ENCODE assay signal across 18 mouse cellular contexts in the genomic region with DNA sequence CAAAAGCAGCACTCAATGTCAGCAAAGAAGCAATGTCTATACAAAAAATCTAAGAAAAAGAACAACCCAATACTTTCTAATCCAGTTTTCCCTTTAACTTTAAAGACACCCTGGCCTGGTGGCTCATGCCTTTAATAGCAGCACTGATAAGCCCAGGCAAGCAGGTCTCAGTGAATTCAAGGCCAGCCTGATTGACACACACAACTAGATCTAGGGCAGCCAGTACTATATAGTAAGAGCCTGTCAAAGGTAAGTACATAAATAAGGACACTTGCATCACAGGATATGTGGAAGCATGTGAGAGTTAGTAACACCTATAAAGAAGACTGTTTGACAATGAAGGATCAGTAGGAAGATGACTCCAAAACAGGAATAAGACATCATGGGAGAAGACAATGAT. TPM values are rescaled to one million over a fixed set of nuclear protein-coding genes. Genes with fewer than 3 reads are reported as not detected.
DNase-seq lines count a peak whose midpoint lies in the region; ATAC-seq lines count a peak whose summit lies in the region.
"Had no signal": no experiment of that assay in that cellular context is flagged by ENCODE, and none has a peak within 500 bp of the region (broad histone marks: within the 10 kb centered on the region; RNA-seq: fewer than 3 reads in every experiment).

No protein-coding gene starts in this region.

- no peak overlapping the region for H3K4me3 ChIP-seq in heart, embryonic 10.5 days
- no peak overlapping the region for H3K4me3 ChIP-seq in heart, embryonic 15.5 days
- H3K4me3 ChIP-seq: embryonic facial prominence, embryonic 13.5 days; forebrain, embryonic 13.5 days; hindbrain, embryonic 15.5 days had no signal

- DNase-seq in heart, embryonic 10.5 days (ENCODE audit: low spot score) = no peak
- no peak for DNase-seq in heart, postnatal 36 days
- DNase-seq in heart, postnatal 10 days = no peak
- DNase-seq: adrenal gland, postnatal 10 days; cerebellum, adult 18-20 months; cerebellum, adult 9-11 months; cerebellum, postnatal 36 days; forebrain, postnatal 0 days; gastrocnemius, postnatal 14 days had no signal

- ATAC-seq in heart, embryonic 15.5 days (replicated peaks; ENCODE audit: insufficient number of reproducible peaks, insufficient read depth, low FRiP score, low read depth) = no peak
- ATAC-seq in megakaryocyte progenitor cell, adult 5-6 weeks (replicated peaks; ENCODE audit: poor library complexity) = 0 out of 2 replicates have a peak, but pooled peaks have one; percentile 20
- ATAC-seq in megakaryocyte-erythroid progenitor cell, adult 5-6 weeks (replicated peaks; ENCODE audit: low FRiP score, low TSS enrichment, poor library complexity, severe bottlenecking) = peak; percentile 22; the same call in 1 of the 2 replicates
- ATAC-seq: forebrain, embryonic 13.5 days; forebrain, postnatal 0 days; intestine, embryonic 16.5 days had no signal

- no peaks in the 10 kb centered on the region for H3K27me3 ChIP-seq in heart, embryonic 10.5 days (ENCODE audit: insufficient read depth, poor library complexity, severe bottlenecking)
- no peaks in the 10 kb centered on the region for H3K27me3 ChIP-seq in heart, embryonic 15.5 days
- H3K27me3 ChIP-seq: embryonic facial prominence, embryonic 13.5 days; forebrain, embryonic 13.5 days; hindbrain, embryonic 15.5 days had no signal

- H3K9me3 ChIP-seq in heart, embryonic 10.5 days = no peaks in the 10 kb centered on the region
- H3K9me3 ChIP-seq in heart, embryonic 15.5 days (replicated peaks) = no peaks in the 10 kb centered on the region
- H3K9me3 ChIP-seq: embryonic facial prominence, embryonic 13.5 days; forebrain, embryonic 13.5 days; hindbrain, embryonic 15.5 days had no signal

- H3K36me3 ChIP-seq in heart, embryonic 10.5 days = no peaks in the 10 kb centered on the region
- H3K36me3 ChIP-seq in heart, embryonic 15.5 days = no peaks in the 10 kb centered on the region
- H3K36me3 ChIP-seq: embryonic facial prominence, embryonic 13.5 days; hindbrain, embryonic 15.5 days had no signal

- intact Hi-C loops in heart, postnatal 36 days (cut with DNase I) = no loop called here
- intact Hi-C loops in heart, postnatal 10 days (cut with DNase I) = no loop called here

- no peak overlapping the region for H3K4me2 ChIP-seq in heart, embryonic 15.5 days
- H3K4me2 ChIP-seq: embryonic facial prominence, embryonic 13.5 days; forebrain, embryonic 13.5 days; hindbrain, embryonic 15.5 days had no signal

- no peak overlapping the region for H3K9ac ChIP-seq in heart, embryonic 15.5 days
- H3K9ac ChIP-seq: embryonic facial prominence, embryonic 13.5 days; forebrain, embryonic 13.5 days; forebrain, postnatal 0 days; hindbrain, embryonic 15.5 days had no signal

- H3K4me1 ChIP-seq in heart, embryonic 10.5 days = peaks cover 41% of the 10 kb centered on the region
- peaks cover 27% of the 10 kb centered on the region for H3K4me1 ChIP-seq in heart, embryonic 15.5 days (replicated peaks)
- H3K4me1 ChIP-seq: forebrain, embryonic 13.5 days; hindbrain, embryonic 15.5 days had no signal

- H3K27ac ChIP-seq in heart, embryonic 10.5 days = peak overlapping the region; percentile 3; the same call in 1 of the 2 replicates
- H3K27ac ChIP-seq in heart, embryonic 15.5 days = 0 out of 2 replicates have a peak overlapping the region, but pooled peaks have one; percentile 16
- H3K27ac ChIP-seq: embryonic facial prominence, embryonic 13.5 days; forebrain, embryonic 13.5 days; hindbrain, embryonic 15.5 days had no signal

RNA-seq across cellular contexts. Expression of a gene that starts 32.0 kb away (rescaled TPM):
- polyA plus RNA-seq in heart, embryonic 10.5 days (2016; fragmentation: Nextera tagmentation; extraction: Ambion mirVana) = 0.15 TPM in 1 of 2 replicates, not detected in the other
- under 1 TPM; 0.33 to 0.35 TPM for total RNA-seq in heart, postnatal 36 days (2021)
- polyA plus RNA-seq in heart, embryonic 15.5 days (2015; fragmentation: Nextera tagmentation; extraction: Ambion mirVana) = not detected in 2 replicates
- under 1 TPM in 1 of 2 experiments, not detected in 1; 0.40 TPM for total RNA-seq in heart, postnatal 10 days (2021)
- not detected in 2 replicates for total RNA-seq in megakaryocyte progenitor cell, adult 5-6 weeks (2015)
- total RNA-seq in megakaryocyte progenitor cell, adult 5-6 weeks (2017) = not detected in 2 replicates
- total RNA-seq in megakaryocyte-erythroid progenitor cell, adult 5-6 weeks (2014; fragmentation: Nextera tagmentation) = not detected in 2 replicates
- total RNA-seq in megakaryocyte-erythroid progenitor cell, adult 5-6 weeks (2017) = not detected in 2 replicates
- total RNA-seq: ES-E14 had no signal
- polyA plus RNA-seq: heart, embryonic 14.5 days had no signal

RNA-seq across cellular contexts. Expression of a gene that starts 50.2 kb away (rescaled TPM):
- 353 and 387 TPM in 2 replicates for polyA plus RNA-seq in heart, embryonic 10.5 days (2016; fragmentation: Nextera tagmentation; extraction: Ambion mirVana)
- total RNA-seq in heart, postnatal 36 days (2021) = 100 to 1,000 TPM in 1 of 2 experiments, 10 to 100 TPM in 1; 81.3 to 164 TPM
- polyA plus RNA-seq in heart, embryonic 15.5 days (2015; fragmentation: Nextera tagmentation; extraction: Ambion mirVana) = 247 and 267 TPM in 2 replicates
- total RNA-seq in heart, postnatal 10 days (2021) = 100 to 1,000 TPM; 204 to 226 TPM
- total RNA-seq in megakaryocyte progenitor cell, adult 5-6 weeks (2015) = 342 and 403 TPM in 2 replicates
- total RNA-seq in megakaryocyte progenitor cell, adult 5-6 weeks (2017) = 192 and 230 TPM in 2 replicates
- total RNA-seq in megakaryocyte-erythroid progenitor cell, adult 5-6 weeks (2014; fragmentation: Nextera tagmentation) = 555 and 732 TPM in 2 replicates
- 235 and 332 TPM in 2 replicates for total RNA-seq in megakaryocyte-erythroid progenitor cell, adult 5-6 weeks (2017)

RNA-seq across cellular contexts. Expression of a gene that starts 54.7 kb away (rescaled TPM):
- 23.2 and 23.8 TPM in 2 replicates for polyA plus RNA-seq in heart, embryonic 10.5 days (2016; fragmentation: Nextera tagmentation; extraction: Ambion mirVana)
- 10 to 100 TPM in 1 of 2 experiments, 1 to 10 TPM in 1; 9.0 to 10.3 TPM for total RNA-seq in heart, postnatal 36 days (2021)
- polyA plus RNA-seq in heart, embryonic 15.5 days (2015; fragmentation: Nextera tagmentation; extraction: Ambion mirVana) = 22.6 and 36.5 TPM in 2 replicates
- 10 to 100 TPM; 11.5 to 13.1 TPM for total RNA-seq in heart, postnatal 10 days (2021)
- 24.4 and 25.5 TPM in 2 replicates for total RNA-seq in megakaryocyte progenitor cell, adult 5-6 weeks (2015)
- 42.7 and 60.1 TPM in 2 replicates for total RNA-seq in megakaryocyte progenitor cell, adult 5-6 weeks (2017)
- total RNA-seq in megakaryocyte-erythroid progenitor cell, adult 5-6 weeks (2014; fragmentation: Nextera tagmentation) = 23.7 and 36.7 TPM in 2 replicates
- 37.9 and 39.3 TPM in 2 replicates for total RNA-seq in megakaryocyte-erythroid progenitor cell, adult 5-6 weeks (2017)
